Mouse (Mus musculus) forebrain, embryonic 13.5 days (tissue): ENCODE data around the gene Fbxl3. TPM values are rescaled to one million over a fixed set of nuclear protein-coding genes. Genes with fewer than 3 reads are reported as not detected.

Experiments
- ATAC-seq: fragments of 200-750 bp; cut with Nextera tagmentation; 2 replicates; pipeline ENCODE4 v1.8.0; 2017
- H3K27ac ChIP-seq: fragments of 300-500 bp; sonication (generic); 2 replicates; pipeline ENCODE4 v1.5.1; 2015; ENCODE audit warnings: inconsistent platforms, mild to moderate bottlenecking, moderate library complexity
- H3K27me3 ChIP-seq: fragments of 300-500 bp; sonication (generic); 2 replicates; pipeline ENCODE4 v1.6.1; 2015; ENCODE audit warnings: mild to moderate bottlenecking, inconsistent platforms
- H3K36me3 ChIP-seq: fragments of 300-500 bp; sonication (generic); 2 replicates; pipeline ENCODE4 v1.6.1; 2015; ENCODE audit warnings: mild to moderate bottlenecking, inconsistent platforms; ENCODE audit not compliant: poor library complexity, severe bottlenecking
- H3K4me1 ChIP-seq: fragments of 300-500 bp; sonication (generic); 2 replicates; pipeline ENCODE4 v1.6.1; 2015; ENCODE audit warnings: inconsistent platforms
- H3K4me2 ChIP-seq: fragments of 300-500 bp; sonication (generic); 2 replicates; pipeline ENCODE4 v1.6.1; 2015; ENCODE audit warnings: inconsistent platforms, mild to moderate bottlenecking, moderate library complexity
- H3K4me3 ChIP-seq: fragments of 300-500 bp; sonication (generic); 2 replicates; pipeline ENCODE4 v1.5.1; 2015; ENCODE audit warnings: mild to moderate bottlenecking, inconsistent platforms
- H3K9ac ChIP-seq: fragments of 300-500 bp; sonication (generic); 2 replicates; pipeline ENCODE4 v1.6.1; 2015; ENCODE audit warnings: mild to moderate bottlenecking, inconsistent platforms
- H3K9me3 ChIP-seq: fragments of 300-500 bp; sonication (generic); replicated peaks from 2 replicates; pipeline ENCODE4 v1.6.1; 2016; ENCODE audit warnings: inconsistent platforms
- WGBS: fragments of 180-500 bp; shearing (Covaris S2); methylation state at CpG from one replicate; pipeline ENCODE4 v1.1.7; 2015; 5-methylcytosine and 5-hydroxymethylcytosine counted together
- polyA plus RNA-seq: library from polyadenylated mRNA; unstranded; fragments of >200 nt; fragmentation: Nextera tagmentation; extraction: Ambion mirVana; gene quantifications from 2 replicates; pipeline ENCODE4 v1.2.1, GENCODE M21; 2015

Fbxl3 gene
- polyA plus RNA-seq, 1 experiment from 2014 or later = 20.2 TPM

DNA sequence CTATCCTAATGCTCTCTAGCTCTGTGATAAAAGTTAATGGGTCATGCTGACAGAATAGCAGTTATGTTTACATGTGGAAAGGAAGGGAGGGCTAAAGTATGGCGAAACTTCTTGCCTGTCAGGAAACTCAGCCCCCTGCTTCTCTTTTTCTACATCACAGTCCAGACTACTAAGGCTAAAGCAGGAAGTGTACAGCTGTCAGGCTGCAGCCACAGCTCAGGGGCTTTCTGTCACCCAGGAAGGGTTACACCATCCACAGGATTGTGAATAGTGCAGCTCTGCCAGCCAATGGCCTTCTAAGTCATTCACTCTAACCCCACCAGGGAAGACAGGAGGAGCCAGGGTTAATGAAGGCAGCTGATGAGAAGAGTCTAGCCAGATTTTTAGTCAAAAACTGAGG lies 40.4 kb downstream of the Fbxl3 start:
- Histone ChIP-seq H3K27me3 (no peaks in the 10 kb centered on the region), H3K9me3 (no peaks in the 10 kb centered on the region), H3K4me3 (no peak overlapping the region), H3K9ac (no peak overlapping the region), H3K36me3 (no peaks in the 10 kb centered on the region), H3K4me1 (no peaks in the 10 kb centered on the region), H3K27ac (no peak overlapping the region), H3K4me2 (no peak overlapping the region)
- 90% methylated on average over 1 of the region's 1 CpGs for WGBS
- no peak for ATAC-seq

DNA sequence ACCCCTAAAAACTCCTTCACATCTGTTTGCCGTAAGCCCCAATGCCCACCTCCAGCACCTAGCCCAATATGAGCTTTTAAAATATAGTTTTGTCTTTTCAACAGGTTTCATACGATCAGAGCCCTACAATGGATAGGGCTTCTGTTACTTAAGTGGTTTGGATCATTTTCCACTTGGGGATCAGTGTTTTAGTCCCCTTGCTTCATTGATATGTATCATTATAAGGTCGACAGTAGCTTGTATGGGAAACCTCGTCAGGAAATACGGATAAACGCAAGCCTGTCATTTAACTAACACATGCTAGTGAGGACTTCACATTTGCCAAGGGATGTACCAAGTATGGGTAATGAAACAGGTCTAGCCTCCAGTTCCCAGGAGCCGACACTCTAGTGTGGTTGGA lies 42.8 kb downstream of the Fbxl3 start:
- 93% methylated on average over 7 of the region's 7 CpGs for WGBS
- H3K4me3 ChIP-seq = no peak overlapping the region

DNA sequence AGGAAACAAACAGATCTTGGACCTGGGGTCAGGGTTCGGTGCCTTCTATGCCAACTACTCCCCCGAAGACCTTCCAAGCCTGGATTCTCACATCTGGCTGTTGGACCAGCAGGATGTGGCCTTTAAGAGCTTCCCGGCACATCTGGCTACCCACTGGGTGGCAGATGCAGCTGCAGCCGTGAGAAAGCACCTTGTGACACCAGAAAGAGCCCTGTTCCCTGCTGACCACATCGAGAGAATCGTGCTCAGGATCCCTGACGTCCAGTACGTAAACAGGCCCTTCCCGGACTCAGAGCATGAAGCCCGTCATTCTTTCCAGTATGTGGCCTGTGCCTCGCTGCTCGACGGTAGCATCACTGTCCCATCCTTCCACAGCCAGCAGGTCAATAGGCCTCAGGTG lies 44.6 kb downstream of the Fbxl3 start:
- Histone ChIP-seq H3K4me3 (no peak overlapping the region), H3K27ac (no peak overlapping the region)
- no peak for ATAC-seq

More for the DNA sequence above, 42.8 kb downstream of the Fbxl3 start:
- Histone ChIP-seq H3K4me1 (no peaks in the 10 kb centered on the region), H3K9me3 (no peaks in the 10 kb centered on the region), H3K9ac (no peak overlapping the region), H3K36me3 (no peaks in the 10 kb centered on the region), H3K4me2 (no peak overlapping the region), H3K27me3 (no peaks in the 10 kb centered on the region), H3K27ac (no peak overlapping the region)
- no peak for ATAC-seq

DNA sequence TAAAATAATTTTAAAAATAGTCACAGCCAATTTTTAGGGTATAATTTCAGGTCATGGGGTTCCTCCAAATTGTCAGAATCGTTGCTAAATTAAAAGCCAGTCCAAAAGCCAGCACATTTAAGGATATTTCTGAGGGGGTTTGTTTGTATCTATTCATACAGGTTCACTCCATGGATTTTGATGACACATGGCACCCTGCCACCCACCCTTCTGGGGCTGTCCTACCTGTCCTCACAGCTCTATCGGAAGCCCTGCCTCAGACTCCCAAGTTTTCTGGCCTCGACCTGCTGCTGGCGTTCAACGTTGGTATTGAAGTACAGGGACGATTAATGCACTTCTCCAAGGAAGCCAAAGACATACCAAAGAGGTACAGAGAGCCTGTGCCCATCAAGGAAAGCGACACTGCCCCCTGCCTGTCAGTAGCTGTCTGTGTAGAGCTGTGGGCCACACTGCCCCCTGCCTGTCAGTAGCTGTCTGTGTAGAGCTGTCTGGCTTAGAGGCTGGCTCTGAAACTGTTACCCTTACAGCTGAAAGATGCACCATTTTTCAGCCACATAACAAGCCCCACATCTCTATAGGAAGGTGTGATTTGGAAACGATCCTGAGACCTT lies 48.1 kb downstream of the Fbxl3 start:
- H3K4me1 ChIP-seq = no peaks in the 10 kb centered on the region
- no peaks in the 10 kb centered on the region for H3K36me3 ChIP-seq
- no peak overlapping the region for H3K4me2 ChIP-seq
- H3K4me3 ChIP-seq = no peak overlapping the region
- no peaks in the 10 kb centered on the region for H3K27me3 ChIP-seq
- H3K27ac ChIP-seq = no peak overlapping the region
- 39% methylated on average over 8 of the region's 8 CpGs for WGBS
- ATAC-seq = peak; percentile 87
- H3K9ac ChIP-seq = no peak overlapping the region
- H3K9me3 ChIP-seq = no peaks in the 10 kb centered on the region

More for the DNA sequence above, 44.6 kb downstream of the Fbxl3 start:
- H3K36me3 ChIP-seq = no peaks in the 10 kb centered on the region
- H3K9ac ChIP-seq = no peak overlapping the region
- H3K4me1 ChIP-seq = no peaks in the 10 kb centered on the region
- no peaks in the 10 kb centered on the region for H3K9me3 ChIP-seq
- 94% methylated on average over 13 of the region's 13 CpGs for WGBS
- no peak overlapping the region for H3K4me2 ChIP-seq
- H3K27me3 ChIP-seq = no peaks in the 10 kb centered on the region

DNA sequence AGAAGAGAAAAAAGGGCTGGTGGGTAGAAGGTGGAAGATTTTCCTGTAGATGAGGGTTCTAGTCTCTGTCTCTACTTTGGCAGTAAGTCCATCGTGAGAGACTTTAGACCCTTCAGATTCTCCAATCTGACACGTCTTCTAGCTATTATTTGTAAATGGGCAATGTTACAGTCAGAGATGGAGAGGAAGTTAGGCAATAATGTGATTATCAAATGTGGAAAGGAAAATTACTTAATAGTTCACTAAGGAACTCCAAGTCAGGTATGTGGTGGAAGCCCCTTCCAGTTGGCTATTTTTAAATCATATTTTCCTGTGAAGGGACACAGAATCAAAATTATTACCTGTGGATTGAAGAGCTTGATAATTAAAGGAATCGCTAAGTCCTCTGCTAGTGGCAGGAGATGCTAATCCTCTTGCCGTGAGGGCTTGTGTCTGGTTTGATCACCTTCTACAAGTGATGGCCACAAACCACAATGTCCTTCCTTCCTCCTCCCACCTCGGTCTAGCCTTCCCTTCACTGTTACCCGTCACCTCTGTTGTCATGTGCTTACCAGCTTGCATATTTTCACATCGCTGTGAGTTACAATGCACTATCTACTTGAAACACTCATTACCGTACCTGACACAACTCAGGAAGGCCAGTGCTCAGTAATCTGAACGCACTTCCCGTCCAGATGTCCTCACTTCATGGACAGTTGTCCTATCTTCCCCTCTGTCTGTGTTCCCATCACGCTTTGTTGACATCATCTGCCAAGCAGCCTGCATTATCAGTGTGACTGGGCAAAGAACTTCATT lies 50.9 kb downstream of the Fbxl3 start:
- Histone ChIP-seq H3K27me3 (no peaks in the 10 kb centered on the region), H3K4me2 (no peak overlapping the region), H3K9me3 (no peaks in the 10 kb centered on the region), H3K36me3 (no peaks in the 10 kb centered on the region), H3K4me3 (no peak overlapping the region), H3K9ac (no peak overlapping the region), H3K4me1 (no peaks in the 10 kb centered on the region), H3K27ac (no peak overlapping the region)
- 83% methylated on average over 11 of the region's 11 CpGs for WGBS
- no peak for ATAC-seq

DNA sequence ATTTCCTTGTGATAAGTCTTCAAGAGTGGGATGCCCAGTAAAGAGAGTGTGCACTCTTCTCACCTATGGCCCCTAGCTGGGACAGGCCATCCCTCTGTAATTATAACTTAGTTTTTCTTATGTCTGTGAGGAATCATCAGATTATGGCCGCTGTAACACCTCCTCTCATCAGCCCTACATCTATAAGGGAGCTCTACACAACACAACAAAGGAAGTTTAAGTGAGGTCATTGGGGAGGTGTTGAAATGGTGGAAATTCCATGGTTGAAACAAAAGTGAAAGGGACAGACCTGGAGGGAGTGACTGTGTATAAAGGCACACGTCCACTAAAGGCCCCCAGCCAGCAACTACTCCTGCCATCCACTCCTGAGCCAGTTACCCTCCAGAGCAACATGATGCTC lies 52.7 kb downstream of the Fbxl3 start, which contains the start of gene Acod1:
TSS of gene Acod1 (plus strand) at position 301 of the 400 bp plus-strand sequence.
- no peaks in the 10 kb centered on the region for H3K4me1 ChIP-seq
- no peak within 1 kb of the TSS for H3K4me3 ChIP-seq
- no peaks in the 10 kb centered on the region for H3K36me3 ChIP-seq
- H3K27me3 ChIP-seq = no peaks in the 10 kb centered on the region
- no peaks in the 10 kb centered on the region for H3K9me3 ChIP-seq
- WGBS = 73% methylated on average over 2 of the region's 2 CpGs
- no peak for ATAC-seq
- H3K4me2 ChIP-seq = no peak within 1 kb of the TSS
- no peak within 1 kb of the TSS for H3K27ac ChIP-seq
- H3K9ac ChIP-seq = no peak within 1 kb of the TSS

DNA sequence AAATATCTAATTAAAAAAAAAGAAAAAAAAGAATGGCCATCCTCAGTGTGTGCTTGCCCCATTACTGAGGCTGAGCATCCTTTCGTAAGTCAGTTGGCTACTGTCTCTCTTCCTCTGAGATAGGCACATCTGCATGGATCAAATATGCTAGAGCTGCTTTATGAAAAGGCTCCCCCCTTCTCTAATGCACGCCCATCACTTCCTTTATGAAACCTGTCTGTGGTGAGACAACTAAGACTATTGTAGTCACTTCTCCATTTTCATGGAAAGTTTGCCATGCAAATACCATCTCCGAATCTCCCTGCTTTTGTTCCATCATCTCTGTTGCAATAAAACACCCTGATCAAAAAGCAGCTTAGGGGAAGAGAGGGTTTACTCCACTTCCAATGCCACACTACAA lies 62.4 kb downstream of the Fbxl3 start:
- no peaks in the 10 kb centered on the region for H3K36me3 ChIP-seq
- no peak overlapping the region for H3K4me3 ChIP-seq
- WGBS = 86% methylated on average over 3 of the region's 3 CpGs
- no peak overlapping the region for H3K4me2 ChIP-seq
- H3K27me3 ChIP-seq = no peaks in the 10 kb centered on the region
- no peak overlapping the region for H3K9ac ChIP-seq
- no peaks in the 10 kb centered on the region for H3K4me1 ChIP-seq
- H3K9me3 ChIP-seq = no peaks in the 10 kb centered on the region
- ATAC-seq = no peak
- no peak overlapping the region for H3K27ac ChIP-seq

DNA sequence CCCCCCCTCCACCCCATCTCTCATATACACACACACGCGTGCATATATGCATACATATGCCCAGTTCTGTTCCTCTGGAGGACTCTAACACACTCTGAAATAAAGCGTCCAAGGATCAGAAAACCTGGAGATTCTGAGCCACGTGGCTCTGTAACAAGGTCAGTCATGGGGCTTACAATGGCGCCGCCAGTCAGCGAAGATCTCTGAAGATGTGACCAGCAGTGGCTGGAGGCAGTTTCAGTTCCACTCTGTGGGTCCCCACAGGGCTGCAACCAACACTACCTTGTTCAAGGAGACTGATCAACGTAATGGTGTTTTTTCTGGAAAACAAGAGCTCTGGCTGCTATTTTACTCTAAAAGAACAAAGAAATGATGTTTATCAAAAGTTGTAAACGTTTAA lies 65.3 kb downstream of the Fbxl3 start:
- no peaks in the 10 kb centered on the region for H3K4me1 ChIP-seq
- no peak overlapping the region for H3K9ac ChIP-seq
- H3K27me3 ChIP-seq = no peaks in the 10 kb centered on the region
- no peak overlapping the region for H3K4me2 ChIP-seq
- no peak for ATAC-seq
- no peaks in the 10 kb centered on the region for H3K36me3 ChIP-seq
- no peak overlapping the region for H3K27ac ChIP-seq
- H3K4me3 ChIP-seq = no peak overlapping the region
- no peaks in the 10 kb centered on the region for H3K9me3 ChIP-seq
- WGBS = 88% methylated on average over 9 of the region's 9 CpGs

DNA sequence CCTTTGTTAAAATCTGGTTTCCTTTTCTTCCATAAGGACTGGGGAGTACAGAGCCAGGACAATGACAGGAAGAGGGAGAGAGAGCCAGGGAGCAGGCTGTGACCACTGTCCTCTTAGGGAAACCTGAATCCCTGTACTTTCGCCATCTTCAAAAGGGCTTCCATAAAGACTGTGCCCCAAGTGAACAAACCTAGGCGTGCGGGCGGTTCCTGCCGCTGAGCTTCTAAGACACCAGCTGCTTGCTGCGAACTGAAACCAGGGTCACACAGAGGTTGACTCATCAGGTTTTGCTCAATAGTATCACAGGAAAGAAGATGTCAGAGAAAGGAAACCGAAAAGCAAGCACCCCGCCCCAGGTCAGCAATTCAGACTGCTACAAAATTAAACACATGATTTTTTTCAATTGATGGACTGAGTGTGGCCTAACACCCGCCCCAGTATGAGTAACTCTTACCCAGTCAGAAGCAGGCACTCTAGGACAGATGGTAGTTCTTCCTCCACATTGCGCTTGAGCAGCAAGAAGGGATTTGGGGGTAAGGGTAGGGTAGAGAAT lies 66.0 kb downstream of the Fbxl3 start:
- no peak overlapping the region for H3K9ac ChIP-seq
- no peak overlapping the region for H3K4me3 ChIP-seq
- no peaks in the 10 kb centered on the region for H3K9me3 ChIP-seq
- no peaks in the 10 kb centered on the region for H3K36me3 ChIP-seq
- H3K27me3 ChIP-seq = no peaks in the 10 kb centered on the region
- no peaks in the 10 kb centered on the region for H3K4me1 ChIP-seq
- 86% methylated on average over 10 of the region's 10 CpGs for WGBS
- no peak for ATAC-seq
- no peak overlapping the region for H3K27ac ChIP-seq
- no peak overlapping the region for H3K4me2 ChIP-seq

Other genes starting within 250 kb of the Fbxl3 start
- 3.4 and 5.4 TPM in 2 replicates for gene Kctd12, start 116.9 kb downstream of the Fbxl3 start, polyA plus RNA-seq
- gene Acod1, start 52.6 kb downstream of the Fbxl3 start, polyA plus RNA-seq = not detected in 2 replicates
- gene Cln5, start 29.4 kb downstream of the Fbxl3 start, polyA plus RNA-seq = 11.1 and 11.8 TPM in 2 replicates
- 36.2 and 37.7 TPM in 2 replicates for gene Mycbp2, start 247.2 kb upstream of the Fbxl3 start, polyA plus RNA-seq